Mouse (Mus musculus) intestine, embryonic 14.5 days (tissue): ENCODE data around the gene Vmn2r98. TPM values are rescaled to one million over a fixed set of nuclear protein-coding genes. Genes with fewer than 3 reads are reported as not detected.
"Not testable (repeated sequence)": the region's sequence is repeated elsewhere in the genome, so short reads cannot be mapped to it uniquely, and the experiment has no call there.

Experiments used
- ATAC-seq: fragments of 200-750 bp; cut with Nextera tagmentation; replicated peaks from 2 replicates; pipeline ENCODE4 v1.8.0; 2017; ENCODE audit warnings: low read depth, moderate number of reproducible peaks, moderate TSS enrichment, moderate library complexity; ENCODE audit not compliant: low FRiP score, low TSS enrichment
- DNase-seq: peaks from one replicate; pipeline ENCODE4 v3.0.0-alpha.2; 2018; ENCODE audit warnings: low spot score
- H3K27ac ChIP-seq: fragments of 300-500 bp; sonication (generic); 2 replicates; pipeline ENCODE4 v1.5.1; 2014; ENCODE audit warnings: low read depth, mild to moderate bottlenecking, control low read depth
- H3K27me3 ChIP-seq: fragments of 300-500 bp; sonication (generic); replicated peaks from 2 replicates; pipeline ENCODE4 v1.6.1; 2014; ENCODE audit warnings: low read length, control low read depth; ENCODE audit not compliant: control insufficient read depth, insufficient read depth
- H3K36me3 ChIP-seq: fragments of 300-500 bp; sonication (generic); 2 replicates; pipeline ENCODE4 v1.6.1; 2014; ENCODE audit warnings: low read length, control low read depth; ENCODE audit not compliant: control insufficient read depth, insufficient read depth
- H3K4me1 ChIP-seq: fragments of 300-500 bp; sonication (generic); replicated peaks from 2 replicates; pipeline ENCODE4 v1.6.1; 2014; ENCODE audit warnings: low read length, control low read depth, mixed read lengths; ENCODE audit not compliant: control insufficient read depth, insufficient read depth
- H3K4me2 ChIP-seq: fragments of 300-500 bp; sonication (generic); 2 replicates; pipeline ENCODE4 v1.6.1; 2014; ENCODE audit warnings: low read length
- H3K4me3 ChIP-seq: fragments of 300-500 bp; sonication (generic); 2 replicates; pipeline ENCODE4 v1.5.1; 2014; ENCODE audit warnings: low read depth, low read length, control low read depth, mixed read lengths
- H3K9ac ChIP-seq: fragments of 300-500 bp; sonication (generic); 2 replicates; pipeline ENCODE4 v1.6.1; 2014; ENCODE audit warnings: mild to moderate bottlenecking, low read length
- H3K9me3 ChIP-seq: fragments of 300-500 bp; sonication (generic); 2 replicates; pipeline ENCODE4 v1.6.1; 2016; ENCODE audit warnings: low read length, control low read depth; ENCODE audit not compliant: control insufficient read depth
- WGBS: fragments of 180-500 bp; shearing (Covaris S2); extraction: QIAGEN DNeasy Blood & Tissue Kit; methylation state at CpG from one replicate; pipeline ENCODE4 v1.1.7; 2014; 5-methylcytosine and 5-hydroxymethylcytosine counted together
- polyA plus RNA-seq: library from polyadenylated mRNA; unstranded; fragments of >200 nt; fragmentation: Nextera tagmentation; extraction: Ambion mirVana; gene quantifications from 2 replicates; pipeline ENCODE4 v1.2.1, GENCODE M21; 2014

Vmn2r98 gene
- polyA plus RNA-seq, result not detected in 2 replicates

DNA sequence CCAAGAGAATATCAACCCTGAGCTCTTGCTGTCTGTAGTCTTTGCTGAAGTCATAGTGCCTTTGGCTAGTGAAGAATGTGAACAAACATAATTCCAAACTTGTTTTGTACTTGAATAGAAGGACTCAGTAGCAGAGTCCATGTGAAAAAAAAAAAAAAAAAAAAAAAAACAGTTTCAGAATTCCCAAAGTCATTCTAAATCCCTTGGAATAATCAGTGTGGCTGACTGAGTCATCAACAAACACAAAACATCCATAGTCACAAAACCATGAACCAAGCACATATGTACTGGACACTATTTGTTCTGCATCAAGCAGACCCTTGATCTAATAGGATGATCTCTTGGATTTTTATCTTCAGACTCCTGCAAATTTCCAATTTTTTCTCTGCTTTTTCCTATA lies at the start of gene Vmn2r98:
TSS of gene Vmn2r98 (plus strand) at position 301 of the 400 bp plus-strand sequence.
- not testable (repeated sequence) for H3K4me1 ChIP-seq, H3K36me3 ChIP-seq, H3K27ac ChIP-seq, H3K27me3 ChIP-seq, H3K4me3 ChIP-seq, H3K9ac ChIP-seq, DNase-seq, H3K4me2 ChIP-seq, ATAC-seq, H3K9me3 ChIP-seq

- not testable (repeated sequence) for H3K4me3 ChIP-seq, H3K27me3 ChIP-seq, ATAC-seq, H3K4me1 ChIP-seq, H3K27ac ChIP-seq, H3K4me2 ChIP-seq, H3K36me3 ChIP-seq, DNase-seq, H3K9me3 ChIP-seq, H3K9ac ChIP-seq
- 72% methylated on average over 1 of the region's 1 CpGs for WGBS
Measured at GRCm38 (mm10) chr17:19031441-19031840, 21.8 kb upstream of the Vmn2r98 start.

GRCm38 (mm10) chr17:19031962-19032361 lies 21.3 kb upstream of the Vmn2r98 start:
- H3K27ac ChIP-seq, result no peak overlapping the region
- no peak overlapping the region for H3K4me3 ChIP-seq
- H3K9ac ChIP-seq, result no peak overlapping the region
- ATAC-seq (no peak), DNase-seq (no peak)
- H3K4me2 ChIP-seq, result no peak overlapping the region
- peaks cover 6% of the 10 kb centered on the region; the same call in 1 of the 2 replicates for H3K9me3 ChIP-seq
- H3K36me3 ChIP-seq, result no peaks in the 10 kb centered on the region
- WGBS, result 62% methylated on average over 2 of the region's 2 CpGs
- no peaks in the 10 kb centered on the region for H3K4me1 ChIP-seq
- H3K27me3 ChIP-seq, result no peaks in the 10 kb centered on the region

- no peak for DNase-seq
- Histone ChIP-seq H3K36me3 (no peaks in the 10 kb centered on the region), H3K4me2 (no peak overlapping the region), H3K4me3 (no peak overlapping the region), H3K4me1 (no peaks in the 10 kb centered on the region), H3K27me3 (no peaks in the 10 kb centered on the region), H3K9me3 (peaks cover 11% of the 10 kb centered on the region), H3K9ac (no peak overlapping the region), H3K27ac (no peak overlapping the region)
- no peak for ATAC-seq
- WGBS, result 61% methylated on average over 3 of the region's 3 CpGs
Measured at GRCm38 (mm10) chr17:19032721-19033120, 20.5 kb upstream of the Vmn2r98 start.

Other genes starting within 250 kb of the Vmn2r98 start
- 0.09 TPM in 1 of 2 replicates, not detected in the other for gene Vmn2r97, start 139.2 kb upstream of the Vmn2r98 start, polyA plus RNA-seq